Mouse (Mus musculus): ENCODE data around the gene Dnah17. TPM values are rescaled to one million over a fixed set of nuclear protein-coding genes. Genes with fewer than 3 reads are reported as not detected.
A peak's percentile ranks its signal among the peaks of the same experiment; 100 is the strongest.

The Dnah17 gene
- total RNA-seq (2021), result under 1 TPM; 0.06 to 0.10 TPM

DNA sequence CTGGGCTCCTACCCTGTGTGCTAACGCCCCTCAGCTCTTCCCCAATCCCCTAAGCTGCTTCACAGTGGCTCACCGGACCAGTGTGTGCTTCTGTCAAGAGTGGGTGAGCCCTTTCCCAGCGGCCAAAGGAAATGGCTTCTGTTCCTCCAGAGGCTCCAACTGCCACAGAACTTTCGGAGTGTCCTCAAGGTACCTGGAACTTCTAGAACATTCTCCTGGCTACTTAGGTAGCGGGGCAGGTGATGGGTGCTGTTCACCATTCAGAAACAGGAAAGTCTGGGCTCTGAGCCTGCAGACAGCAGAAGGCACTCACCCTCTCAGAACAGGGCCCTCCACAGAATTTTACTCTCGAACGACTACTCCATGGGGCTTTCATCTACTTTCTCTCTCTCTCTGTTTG, at the start of gene Dnah17:
Gene Dnah17 (minus strand): TSS at position 101 of the 400 bp plus-strand sequence.
- no peak for DNase-seq (ENCODE audit: low spot score)
- intact Hi-C loops (cut with DNase I), result loop anchor here (2.0 kb wide), 1 partner anchor 28 kb away; no protein-coding TSS in a partner anchor

DNA sequence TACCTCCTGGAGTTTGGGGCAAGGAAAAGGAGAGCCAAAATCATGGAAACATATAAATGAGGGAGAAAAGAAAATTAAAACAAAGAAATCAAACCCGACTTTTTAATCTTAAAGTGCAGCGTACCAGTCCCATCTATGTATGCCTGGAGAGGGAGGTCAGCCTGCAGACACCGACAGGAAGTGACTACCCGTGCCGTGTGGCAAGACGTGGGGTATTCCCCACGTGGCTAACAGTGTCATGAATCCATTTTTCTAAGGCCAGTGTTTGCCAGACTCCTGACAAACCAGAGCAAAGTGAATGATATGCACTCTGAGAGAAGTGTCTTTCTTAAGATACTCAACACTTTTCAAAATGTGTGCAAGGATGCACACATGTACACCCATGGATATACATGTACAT, 49.8 kb upstream of the Dnah17 start:
- intact Hi-C loops (cut with DNase I), result no loop called here
- DNase-seq (ENCODE audit: low spot score), result no peak

GRCm38 (mm10) chr11:118178236-118178635, 47.8 kb upstream of the Dnah17 start:
- no peak for DNase-seq (ENCODE audit: low spot score)
- intact Hi-C loops (cut with DNase I), result no loop called here

GRCm38 (mm10) chr11:118174752-118175151, 44.3 kb upstream of the Dnah17 start:
- peak; percentile 31 for DNase-seq (ENCODE audit: low spot score)
- intact Hi-C loops (cut with DNase I), result no loop called here

- intact Hi-C loops (cut with DNase I), result no loop called here
Measured at GRCm38 (mm10) chr11:118172768-118173167, 42.3 kb upstream of the Dnah17 start.

GRCm38 (mm10) chr11:118170333-118170732, 39.9 kb upstream of the Dnah17 start:
- no peak for DNase-seq (ENCODE audit: low spot score)
- intact Hi-C loops (cut with DNase I), result no loop called here

More at GRCm38 (mm10) chr11:118172768-118173167, 42.3 kb upstream of the Dnah17 start:
- no peak for DNase-seq (ENCODE audit: low spot score)

- DNase-seq (ENCODE audit: low spot score), result no peak
- intact Hi-C loops (cut with DNase I), result no loop called here
Measured at GRCm38 (mm10) chr11:118168714-118169113, 38.3 kb upstream of the Dnah17 start.

GRCm38 (mm10) chr11:118166626-118167025, 36.2 kb upstream of the Dnah17 start:
- intact Hi-C loops (cut with DNase I), result no loop called here
- DNase-seq (ENCODE audit: low spot score), result no peak

DNA sequence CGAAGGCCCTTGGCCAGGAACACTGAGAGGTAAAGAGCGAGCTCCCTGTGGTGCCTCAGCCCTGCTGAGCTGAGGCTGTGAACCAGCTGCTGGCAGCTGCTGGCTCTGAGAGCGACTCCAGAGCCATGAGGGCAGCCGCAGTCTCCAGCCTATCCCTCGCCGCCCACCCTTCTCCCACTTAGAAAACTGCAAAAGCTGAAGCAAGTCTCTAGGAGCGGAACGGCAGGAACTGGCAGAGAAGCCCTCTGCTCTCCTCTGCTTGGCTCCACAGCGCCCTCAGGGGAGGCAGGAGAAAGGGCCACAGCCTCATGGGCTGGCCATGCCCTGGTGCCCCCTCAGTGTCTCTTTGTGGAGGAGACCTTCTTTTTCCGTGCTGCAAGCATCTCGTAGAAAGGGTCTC, 35.2 kb upstream of the Dnah17 start:
- no peak for DNase-seq (ENCODE audit: low spot score)
- intact Hi-C loops (cut with DNase I), result no loop called here

DNA sequence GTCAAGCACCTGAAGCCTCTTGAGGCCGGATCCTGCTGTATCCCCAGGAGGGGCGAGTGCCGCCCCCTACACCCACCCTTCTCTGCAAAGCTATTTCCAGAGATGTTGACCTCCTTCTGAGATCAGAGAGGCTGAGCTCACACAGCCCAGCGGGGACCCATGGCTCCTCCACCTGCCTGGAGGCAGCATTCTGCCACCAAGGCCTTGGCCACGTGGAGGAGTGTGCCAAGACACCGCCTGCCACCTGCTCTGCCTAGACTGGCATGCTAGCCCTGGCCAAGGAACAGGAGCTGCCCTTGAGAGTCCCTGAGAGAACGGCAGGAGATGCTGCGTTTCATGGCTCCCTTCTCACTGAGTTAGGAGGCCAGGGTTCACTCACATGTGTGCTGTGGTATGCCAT, 34.1 kb upstream of the Dnah17 start:
- no peak for DNase-seq (ENCODE audit: low spot score)

DNA sequence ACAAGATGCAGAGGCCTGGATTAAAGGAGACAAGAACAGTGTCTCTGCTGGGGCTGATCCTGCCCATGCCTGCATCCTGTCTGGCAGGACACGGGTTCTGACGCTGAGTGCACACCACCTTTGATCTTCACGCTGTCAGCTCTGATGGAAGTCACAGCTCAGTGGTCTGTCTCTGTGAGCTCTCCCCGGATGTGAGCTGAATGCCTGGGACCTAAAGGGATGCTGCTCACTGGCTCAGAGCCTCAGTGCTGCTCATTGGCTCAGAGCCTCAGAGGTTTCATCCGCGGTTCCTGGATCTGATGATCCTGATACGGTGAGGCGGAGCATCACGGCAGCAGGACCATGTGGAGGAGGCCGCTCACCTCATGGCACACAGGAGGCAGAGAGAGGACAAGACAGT, 31.8 kb upstream of the Dnah17 start:
- intact Hi-C loops (cut with DNase I), result loop anchor here (2.0 kb wide), 1 partner anchor 13 kb away; no protein-coding TSS in a partner anchor
- DNase-seq (ENCODE audit: low spot score), result no peak

More for the DNA sequence above, 34.1 kb upstream of the Dnah17 start:
- intact Hi-C loops (cut with DNase I), result no loop called here

- intact Hi-C loops (cut with DNase I), result no loop called here
- DNase-seq (ENCODE audit: low spot score), result no peak
Measured at GRCm38 (mm10) chr11:118161240-118161639, 30.8 kb upstream of the Dnah17 start.

DNA sequence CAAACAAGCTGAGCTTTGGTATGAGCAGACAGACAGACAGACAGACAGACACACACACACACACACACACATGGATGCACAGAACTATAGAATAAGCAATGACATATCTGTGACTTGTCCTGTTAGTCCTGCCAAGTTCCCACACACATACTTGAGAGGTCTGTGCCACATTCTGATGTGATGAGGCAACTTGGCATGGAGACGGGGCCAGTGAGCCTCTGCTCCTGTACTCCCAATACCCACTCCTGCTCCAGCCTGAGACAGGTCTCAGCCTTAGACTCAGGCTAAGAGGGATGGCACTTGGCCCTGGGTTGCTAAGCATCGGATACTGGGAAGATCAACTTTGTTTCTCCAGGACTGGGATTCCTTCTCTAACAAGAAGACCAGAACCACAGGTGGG, 30.3 kb upstream of the Dnah17 start:
- no peak for DNase-seq (ENCODE audit: low spot score)
- intact Hi-C loops (cut with DNase I), result no loop called here

GRCm38 (mm10) chr11:118158753-118159152, 28.3 kb upstream of the Dnah17 start:
- intact Hi-C loops (cut with DNase I), result no loop called here
- no peak for DNase-seq (ENCODE audit: low spot score)

GRCm38 (mm10) chr11:118156480-118157060, 26.1 kb upstream of the Dnah17 start:
- DNase-seq (ENCODE audit: low spot score), result no peak
- intact Hi-C loops (cut with DNase I), result no loop called here

DNA sequence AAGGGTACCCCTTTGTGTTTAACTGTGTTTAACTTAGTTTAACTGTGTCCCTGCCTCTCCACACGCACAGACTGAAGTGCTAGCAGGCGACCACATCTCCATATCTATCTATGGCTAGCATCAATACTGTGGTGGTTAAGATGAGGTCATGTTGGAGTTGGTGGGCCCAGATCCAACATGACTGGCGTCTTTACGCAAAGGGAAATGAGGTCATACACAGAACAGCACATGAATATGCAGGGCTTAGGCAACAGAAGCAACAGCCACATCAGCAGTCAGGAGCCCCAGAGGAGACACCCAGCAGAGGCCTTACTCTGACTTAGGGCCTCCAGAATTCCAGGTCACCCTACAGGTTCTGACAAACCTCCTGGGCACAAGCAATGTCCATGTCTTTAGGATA, 22.5 kb upstream of the Dnah17 start:
- intact Hi-C loops (cut with DNase I), result no loop called here
- DNase-seq (ENCODE audit: low spot score), result no peak

- DNase-seq (ENCODE audit: low spot score), result no peak
- intact Hi-C loops (cut with DNase I), result no loop called here
Measured at GRCm38 (mm10) chr11:118151423-118152180, 21.2 kb upstream of the Dnah17 start.

- intact Hi-C loops (cut with DNase I), result no loop called here
- no peak for DNase-seq (ENCODE audit: low spot score)
Measured at GRCm38 (mm10) chr11:118150115-118150701, 19.8 kb upstream of the Dnah17 start.

DNA sequence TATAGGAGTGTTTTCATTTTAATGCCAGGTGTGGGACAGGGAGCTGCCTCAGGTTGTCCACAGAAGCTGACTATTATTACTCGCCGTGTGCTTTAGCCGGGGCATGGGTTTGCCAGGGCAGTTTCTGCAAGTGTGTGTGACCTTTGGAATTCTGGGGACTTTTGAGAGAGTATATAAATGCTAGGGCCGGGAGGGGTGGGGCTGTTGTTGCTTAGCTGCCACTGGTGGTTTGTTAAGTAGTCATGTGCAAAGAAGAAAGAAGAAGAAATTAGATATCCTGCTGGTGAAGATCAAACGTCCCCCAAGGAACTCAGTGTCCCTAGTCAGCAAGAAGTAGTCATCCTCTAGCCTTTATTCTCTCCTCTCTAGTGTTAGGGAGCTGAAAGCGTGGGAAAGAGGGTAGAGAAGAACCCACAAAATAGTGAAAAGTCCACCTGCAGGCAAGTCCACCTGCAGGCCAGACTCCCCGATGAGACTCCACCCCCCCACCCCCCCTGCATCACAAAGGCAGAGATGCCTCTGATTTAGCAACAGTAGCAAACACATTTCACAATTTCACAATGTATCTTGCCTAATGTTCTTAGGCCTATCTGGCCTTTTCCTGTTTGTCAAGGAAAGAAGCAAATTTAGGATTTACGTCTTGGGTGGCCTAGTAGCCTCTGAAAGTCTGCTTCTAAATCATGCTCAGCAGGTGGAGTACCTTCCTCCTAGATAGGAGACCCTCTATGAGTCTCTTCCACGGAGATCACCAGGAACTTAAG, 17.6 kb upstream of the Dnah17 start:
- intact Hi-C loops (cut with DNase I), result loop anchor here (2.0 to 5.0 kb wide), 2 partner anchors 15 to 46 kb away; no protein-coding TSS in a partner anchor
- DNase-seq (ENCODE audit: low spot score), result no peak

DNA sequence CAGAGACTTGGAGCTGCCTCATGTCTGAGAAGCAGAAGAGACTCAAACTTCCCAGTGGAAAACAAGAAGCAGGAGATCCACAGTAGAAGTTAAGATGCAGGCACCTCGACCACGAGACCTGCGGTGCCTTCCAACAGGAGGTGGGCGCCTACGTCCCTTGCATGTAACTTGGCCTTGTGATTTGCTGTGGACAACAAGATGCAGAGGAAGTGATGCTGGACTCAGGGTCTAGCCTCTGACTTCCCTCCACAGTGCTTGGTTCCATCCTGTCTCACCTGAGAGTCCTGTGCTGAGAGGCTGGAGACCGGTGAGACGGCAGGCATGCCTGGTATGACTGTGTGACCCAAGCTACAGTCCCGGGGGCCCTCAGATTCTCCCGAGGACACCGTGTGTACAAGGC, 16.0 kb upstream of the Dnah17 start:
- DNase-seq (ENCODE audit: low spot score), result no peak
- intact Hi-C loops (cut with DNase I), result loop anchor here (5.0 kb wide), 1 partner anchor 44 kb away; no protein-coding TSS in a partner anchor
